Mouse (Mus musculus): ENCODE measurements at regions not wholly inside any gene's neighbourhood (a gene's known extent, or its start where the extent isn't known, plus 50 kb on each side); places are given as distances from the start of the nearest gene placed in this dataset.

DNA sequence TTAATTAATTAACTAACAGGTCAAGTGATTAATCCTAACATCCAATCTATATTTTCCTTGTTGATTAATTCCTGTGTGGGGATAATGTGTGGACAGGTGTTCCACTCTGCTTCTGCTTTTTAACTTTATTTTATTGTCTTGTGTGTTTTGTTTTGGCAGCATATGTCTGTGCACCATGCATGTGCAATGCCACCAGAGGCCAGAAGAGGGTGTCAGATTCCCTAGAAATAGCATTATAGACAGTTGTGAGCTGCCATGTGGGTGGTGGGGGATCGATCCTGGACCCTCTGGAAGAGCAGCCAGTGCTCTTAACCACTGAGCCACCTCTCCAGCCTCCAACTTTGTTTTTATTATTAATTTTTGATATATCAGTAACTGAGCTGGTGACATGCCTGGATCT is 65.6 kb downstream of the En1 start:
- DNase-seq (ENCODE audit: extremely low read depth, low read depth, low spot score): no peak

DNA sequence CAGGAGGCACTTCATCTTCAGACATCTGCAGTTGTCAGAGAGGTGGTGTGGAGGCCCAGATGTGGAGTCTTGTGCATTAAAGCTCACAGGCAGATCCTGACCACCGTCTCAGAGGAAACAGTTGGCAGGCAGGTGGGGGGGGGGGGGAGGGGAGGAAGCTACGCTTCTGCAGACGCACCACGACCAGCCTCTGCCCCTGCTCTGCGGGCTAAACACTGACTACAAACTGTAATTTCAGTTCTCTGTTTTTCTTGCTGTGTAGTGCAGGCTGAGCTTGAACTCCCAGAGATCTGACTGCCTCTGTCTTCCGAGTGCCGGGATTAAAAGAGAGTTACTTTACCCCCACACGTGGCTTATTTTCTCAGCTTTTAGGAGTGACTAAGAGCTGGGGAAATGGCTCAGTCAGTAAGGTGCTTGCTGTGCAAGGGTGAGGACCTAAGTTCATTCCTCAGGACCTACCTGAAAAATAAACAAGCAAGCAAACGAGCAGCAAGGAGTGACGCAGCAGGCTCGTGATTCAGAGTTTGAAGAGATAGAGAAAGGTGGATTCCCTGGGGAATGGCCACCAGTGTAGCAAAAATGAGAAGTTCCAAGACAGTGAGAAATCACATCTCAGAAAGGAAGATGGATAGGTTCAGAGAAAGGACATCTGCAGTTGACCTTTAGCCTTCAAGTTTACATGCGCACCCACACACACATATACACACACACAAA is 81.5 kb downstream of the En1 start:
- DNase-seq (ENCODE audit: extremely low read depth, low read depth, low spot score): no peak

DNA sequence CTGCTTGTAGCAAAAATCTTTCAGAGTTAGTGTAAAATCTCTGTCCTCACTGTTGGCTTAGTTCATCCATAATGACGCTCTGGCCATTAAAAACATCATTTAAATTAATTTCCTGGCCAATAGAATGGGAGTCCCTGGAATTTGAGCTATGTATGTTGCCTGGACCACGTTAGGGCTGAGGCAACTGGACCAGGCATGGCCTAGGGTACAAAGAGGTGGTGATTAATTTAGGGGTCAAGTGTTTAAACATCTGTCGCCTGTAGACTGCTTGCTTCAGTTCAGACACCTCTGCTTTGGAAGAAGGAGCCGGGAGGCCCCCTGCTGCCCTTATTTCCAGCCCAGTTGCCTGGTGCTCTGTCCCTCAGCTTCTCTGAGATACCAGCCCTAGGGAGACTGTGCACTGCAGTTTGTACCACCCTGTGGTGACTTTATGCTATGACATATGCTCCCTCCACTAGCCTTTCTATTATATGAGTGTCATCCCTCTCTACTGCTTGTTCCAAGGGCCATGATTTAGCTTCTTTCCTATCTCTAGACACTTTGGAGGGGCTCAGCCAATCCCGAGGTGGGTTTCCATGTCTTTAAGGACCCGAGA is 83.5 kb downstream of the En1 start:
- DNase-seq (ENCODE audit: extremely low read depth, low read depth, low spot score): no peak

DNA sequence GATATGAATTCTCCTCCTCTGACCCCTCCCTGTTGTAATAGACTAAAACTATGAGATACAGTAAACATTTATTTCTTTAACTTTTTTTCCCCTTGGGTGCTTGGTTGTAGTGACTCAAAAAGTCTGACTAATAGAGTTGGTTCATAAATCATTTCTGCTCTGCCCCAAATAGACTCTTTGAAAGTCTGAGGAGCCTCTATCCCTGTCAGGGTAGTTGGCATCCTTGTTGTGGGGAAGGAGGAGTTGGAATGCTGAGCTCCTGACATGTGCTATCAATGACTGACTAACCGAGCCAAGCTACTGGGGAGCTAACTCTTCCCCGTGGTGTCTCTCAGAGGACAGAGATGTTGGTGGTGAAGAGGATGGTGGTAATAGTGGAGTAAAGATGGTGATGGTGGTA is 89.4 kb downstream of the En1 start:
- no peak for DNase-seq (ENCODE audit: extremely low read depth, low read depth, low spot score)

DNA sequence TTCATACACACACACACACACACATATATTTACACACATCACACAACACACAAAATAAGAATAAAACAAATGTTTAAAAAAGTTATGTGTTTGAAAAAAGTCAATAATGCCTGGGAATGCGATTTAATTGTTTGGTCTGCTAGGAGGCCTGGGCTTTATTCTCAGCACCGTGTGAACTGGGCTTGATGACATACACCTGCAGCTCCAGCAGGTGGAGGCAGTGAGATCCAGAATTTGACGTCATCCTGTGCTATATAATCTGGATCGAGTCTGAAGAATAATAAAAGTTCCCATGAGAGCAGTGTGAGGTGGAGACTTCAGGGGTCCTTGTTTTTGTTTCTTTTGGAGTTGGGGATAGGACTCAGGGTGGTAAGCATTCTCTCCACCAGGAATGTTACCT is 96.0 kb downstream of the En1 start:
- DNase-seq (ENCODE audit: extremely low read depth, low read depth, low spot score): no peak

DNA sequence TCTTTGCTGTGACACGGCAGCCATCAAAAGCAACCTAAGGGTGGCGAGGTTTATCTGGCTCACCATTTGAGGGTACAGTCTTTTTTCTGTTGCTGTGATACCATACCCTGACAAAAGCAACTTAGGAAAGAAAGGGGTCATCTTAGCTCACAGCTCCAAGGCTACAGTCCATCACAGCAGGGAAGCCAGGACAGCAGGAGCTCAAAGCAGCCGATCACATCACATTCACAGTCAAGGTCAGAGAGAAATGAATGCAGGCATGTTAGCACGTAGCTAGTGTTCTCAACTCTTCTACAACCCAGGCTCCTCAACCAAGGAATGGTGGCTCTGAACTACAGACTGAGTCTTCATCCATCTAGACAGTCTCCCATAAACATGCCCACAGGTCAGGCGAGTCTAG is 102.0 kb downstream of the En1 start:
- no peak for DNase-seq (ENCODE audit: extremely low read depth, low read depth, low spot score)

DNA sequence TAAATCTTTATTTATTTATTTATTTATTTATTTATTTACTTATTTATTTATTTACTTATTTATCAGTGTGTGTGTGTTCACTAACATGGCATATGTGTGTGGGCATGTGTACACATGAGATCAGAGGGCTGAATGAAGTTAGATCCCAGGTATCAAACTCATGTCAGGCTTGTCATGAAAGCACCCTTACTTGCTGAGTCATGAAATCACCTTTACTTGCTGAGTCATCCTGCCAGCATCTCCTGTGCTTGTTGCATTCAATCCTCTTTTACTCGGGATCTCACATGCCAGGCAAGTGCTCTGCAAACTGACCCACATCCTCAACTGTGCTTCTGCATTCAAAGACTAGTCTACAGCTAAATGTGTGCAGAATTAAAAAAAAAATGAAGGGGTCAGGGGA is 103.8 kb downstream of the En1 start:
- no peak for DNase-seq (ENCODE audit: extremely low read depth, low read depth, low spot score)

DNA sequence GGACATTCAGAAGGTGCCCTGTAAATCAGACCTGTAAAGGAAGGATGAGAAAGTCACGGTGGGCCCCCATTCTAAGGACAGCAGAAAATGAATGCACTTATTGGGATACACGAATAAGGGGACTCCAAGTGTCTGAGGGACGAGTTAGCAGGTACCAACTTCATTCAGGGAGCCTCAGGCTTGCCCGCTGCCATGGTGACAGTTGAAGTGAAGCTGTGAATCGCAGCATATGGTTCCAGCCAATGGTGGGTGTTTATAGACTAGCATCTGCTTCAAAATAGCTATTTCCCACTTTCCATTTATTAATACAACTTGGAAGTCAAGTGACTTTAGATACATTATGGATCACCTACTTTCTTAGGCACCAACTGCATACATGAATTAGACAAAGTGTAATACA is 106.3 kb downstream of the En1 start:
- no peak for DNase-seq (ENCODE audit: extremely low read depth, low read depth, low spot score)

DNA sequence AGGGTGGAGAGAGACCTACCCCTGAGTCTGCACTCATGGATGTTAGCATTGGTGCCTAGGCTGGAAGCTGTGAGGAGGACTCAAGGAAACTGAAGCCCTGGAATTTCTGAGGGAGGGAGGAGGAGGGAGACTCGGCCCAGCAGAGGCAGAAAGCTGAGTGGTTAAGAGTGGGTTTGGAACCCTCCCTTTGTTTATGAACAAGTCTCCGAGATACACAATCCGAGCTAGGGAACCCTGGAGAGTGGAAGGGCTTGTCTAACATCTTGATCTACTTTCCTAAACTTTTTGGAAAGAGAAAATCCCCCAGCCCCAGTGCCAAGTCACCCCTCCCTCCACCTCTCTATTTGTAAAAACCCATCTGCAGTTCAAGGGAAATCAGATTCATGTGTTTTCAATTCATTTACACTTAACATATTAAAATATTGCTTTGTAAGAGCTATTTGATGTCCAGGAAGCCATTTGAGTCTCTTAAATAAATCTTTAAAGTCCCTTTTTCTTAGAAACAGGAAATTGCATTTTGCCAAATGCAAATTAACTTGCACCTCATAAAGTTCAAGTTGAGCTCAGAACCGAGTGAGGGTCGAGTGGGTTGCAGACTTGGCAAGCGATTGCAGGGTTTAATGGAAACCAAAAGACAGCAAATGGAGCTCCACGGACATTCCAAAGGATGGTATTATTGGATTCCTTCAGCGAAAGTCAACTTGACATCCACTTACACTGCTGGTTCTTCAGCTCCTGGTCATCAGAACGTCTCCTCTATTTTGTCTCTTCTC is 113.1 kb downstream of the En1 start:
- no peak for DNase-seq (ENCODE audit: extremely low read depth, low read depth, low spot score)

DNA sequence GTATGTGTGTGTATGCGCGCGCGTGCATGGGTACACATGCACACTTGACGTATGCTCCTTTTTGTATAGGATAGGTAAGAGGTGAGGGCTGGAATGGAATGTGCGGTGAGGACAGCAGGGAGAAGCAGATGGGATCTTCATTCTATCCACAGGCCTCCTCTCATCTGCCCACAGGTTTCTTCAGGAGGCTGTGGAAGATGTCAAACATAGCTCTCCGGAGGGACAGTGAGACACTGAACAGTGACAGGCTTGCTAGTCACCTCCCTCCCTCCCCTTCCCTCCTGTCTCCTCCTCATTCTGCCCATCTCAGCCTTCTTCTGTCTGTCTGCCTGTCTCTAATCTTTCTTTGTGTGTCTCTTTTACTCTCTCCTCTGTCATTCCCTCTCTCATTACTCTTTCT is 124.6 kb downstream of the En1 start:
- DNase-seq (ENCODE audit: extremely low read depth, low read depth, low spot score): no peak

DNA sequence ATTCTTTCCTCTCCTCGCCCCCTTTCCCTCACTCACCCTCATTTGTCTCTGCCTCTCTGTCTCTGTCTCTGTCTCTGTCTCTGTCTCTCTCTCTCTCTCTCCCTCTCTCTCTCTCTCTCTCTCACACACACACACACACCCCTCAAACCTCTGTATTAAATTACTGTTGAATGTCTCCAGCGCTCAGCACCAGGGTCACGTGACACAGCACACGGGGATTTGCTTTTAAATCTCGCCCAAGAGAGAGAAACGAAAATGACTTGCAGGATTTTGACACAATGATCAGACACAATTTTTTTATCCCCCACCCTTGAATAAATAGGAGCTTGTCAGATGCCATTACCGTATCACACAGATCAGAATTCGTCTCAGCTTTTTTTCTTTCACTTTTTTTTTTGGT is 125.2 kb downstream of the En1 start:
- DNase-seq (ENCODE audit: extremely low read depth, low read depth, low spot score): no peak

DNA sequence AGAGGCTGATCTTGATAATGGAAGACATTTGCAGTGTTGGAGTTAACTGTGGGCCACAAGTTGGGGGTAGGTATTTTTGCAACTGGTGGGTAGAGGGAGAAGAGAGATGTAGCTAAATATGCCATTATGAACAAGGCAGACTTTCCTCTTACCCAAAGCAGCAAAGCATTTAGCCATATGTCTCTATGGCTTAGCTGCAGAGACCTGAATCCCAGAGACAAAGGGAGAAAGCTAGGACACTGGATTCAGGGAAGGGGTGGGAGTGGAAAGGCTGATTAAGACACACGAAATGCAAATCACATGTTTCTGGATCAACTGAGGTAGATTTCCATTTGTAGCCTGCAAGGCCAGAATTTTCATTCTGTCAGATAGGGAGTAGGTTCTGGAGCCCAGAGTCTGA is 129.8 kb downstream of the En1 start:
- no peak for DNase-seq (ENCODE audit: extremely low read depth, low read depth, low spot score)

DNA sequence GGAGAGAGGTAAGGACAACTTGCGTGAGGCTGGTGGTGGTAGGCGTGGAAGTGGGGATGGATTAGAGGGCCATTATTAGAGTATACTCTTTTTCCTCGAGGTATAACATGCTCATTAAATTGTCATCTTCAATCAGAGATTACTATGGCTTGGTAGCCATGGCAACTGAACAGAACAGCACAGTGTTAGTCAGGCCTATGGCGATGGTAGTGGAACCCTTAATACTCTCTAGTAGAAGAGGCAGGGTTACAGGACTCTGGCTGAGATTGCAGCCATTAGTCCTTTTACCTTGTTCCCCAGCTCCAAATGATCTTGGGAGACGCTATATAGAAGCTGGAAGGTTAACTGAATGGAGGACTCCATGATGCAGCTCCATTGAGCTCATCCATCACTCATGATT is 131.5 kb downstream of the En1 start:
- DNase-seq (ENCODE audit: extremely low read depth, low read depth, low spot score): no peak

DNA sequence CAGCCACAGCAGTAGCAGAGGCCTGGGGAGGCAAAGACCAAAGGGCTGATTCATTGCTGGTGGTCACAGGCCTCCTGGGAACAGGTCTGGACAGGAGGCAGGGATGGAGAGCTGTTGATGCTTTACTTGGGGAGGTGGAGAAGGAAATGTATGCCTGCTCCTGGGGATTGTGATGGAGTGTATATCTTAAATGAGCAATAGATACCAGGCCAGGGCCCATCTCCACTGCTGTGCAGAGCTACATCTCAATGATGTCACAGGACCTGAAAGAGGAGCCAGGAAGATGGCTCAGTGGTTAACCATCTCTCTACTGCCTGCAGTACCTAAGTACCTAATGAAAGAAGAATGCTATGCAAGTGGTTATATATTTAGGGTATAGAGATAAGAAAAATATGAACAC is 132.6 kb downstream of the En1 start:
- DNase-seq (ENCODE audit: extremely low read depth, low read depth, low spot score): no peak

DNA sequence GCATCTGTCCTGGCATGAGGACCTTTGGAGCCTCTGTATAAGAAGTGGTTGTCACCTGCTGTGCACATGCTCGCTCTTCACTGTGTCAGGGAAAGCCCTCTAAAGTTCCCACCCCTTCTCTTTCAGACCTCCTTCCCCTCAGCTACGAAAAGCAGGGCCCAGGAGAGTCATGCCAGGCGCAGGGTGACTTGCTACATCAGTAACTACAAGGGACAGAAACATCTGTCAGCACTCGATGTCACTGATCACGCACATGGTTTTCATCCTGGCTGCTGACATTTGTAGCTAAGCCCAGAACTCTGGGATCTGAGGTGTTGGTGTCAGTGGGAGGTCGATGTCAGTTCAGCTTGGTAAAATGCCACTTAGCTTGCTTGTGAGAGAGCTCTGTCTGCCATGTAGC is 137.3 kb downstream of the En1 start:
- no peak for DNase-seq (ENCODE audit: extremely low read depth, low read depth, low spot score)

DNA sequence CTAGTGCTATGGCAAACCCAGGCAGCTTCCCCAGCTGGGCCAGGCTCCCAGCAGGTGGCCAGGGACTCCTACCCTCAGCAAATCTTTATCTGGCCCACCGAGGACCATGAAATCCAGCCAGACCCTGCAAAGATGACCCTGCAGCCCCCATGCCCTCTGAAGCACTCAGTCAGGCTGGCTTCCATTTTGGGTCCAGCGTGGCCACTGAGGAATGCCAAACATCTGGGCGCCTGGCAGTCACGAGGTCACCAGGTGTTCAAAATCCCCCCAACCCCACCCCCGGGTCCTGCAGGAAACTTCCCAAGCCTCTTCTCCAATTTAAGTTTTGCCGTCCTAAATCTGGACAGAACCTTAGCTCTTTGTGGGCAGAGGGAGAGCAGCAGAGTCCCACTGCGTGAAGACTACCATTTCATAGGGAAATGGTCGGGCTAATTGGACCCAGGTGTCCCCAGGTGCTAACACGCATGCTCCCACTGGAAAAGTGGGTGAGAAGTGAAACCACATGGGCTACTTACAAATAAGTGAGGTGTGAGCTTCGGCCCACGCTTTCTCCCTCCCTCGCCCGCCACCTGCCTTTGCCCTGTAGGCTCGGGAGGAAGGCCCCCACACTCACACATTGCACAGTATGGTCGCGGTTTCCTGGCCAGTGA is 139.0 kb downstream of the En1 start:
- no peak for DNase-seq (ENCODE audit: extremely low read depth, low read depth, low spot score)

DNA sequence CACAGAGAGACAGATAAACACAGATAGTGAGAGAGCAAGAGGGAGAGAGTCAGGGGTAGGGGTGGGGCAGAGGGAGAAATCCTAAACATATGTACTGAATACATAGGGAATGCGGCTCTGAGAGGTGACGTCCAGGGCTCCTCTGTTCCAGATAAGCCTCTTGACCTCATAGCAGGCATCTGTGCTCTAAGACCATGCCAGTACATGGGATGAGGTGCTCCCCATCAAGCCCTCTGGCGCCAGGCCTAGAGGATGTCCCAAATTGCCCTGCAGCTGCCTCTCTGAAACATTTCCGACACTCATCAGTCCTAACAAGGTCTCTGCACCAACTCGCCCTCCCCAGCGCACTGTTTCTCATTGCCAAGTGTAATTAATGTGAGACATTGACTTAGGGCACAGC is 146.7 kb downstream of the En1 start:
- no peak for DNase-seq (ENCODE audit: extremely low read depth, low read depth, low spot score)

DNA sequence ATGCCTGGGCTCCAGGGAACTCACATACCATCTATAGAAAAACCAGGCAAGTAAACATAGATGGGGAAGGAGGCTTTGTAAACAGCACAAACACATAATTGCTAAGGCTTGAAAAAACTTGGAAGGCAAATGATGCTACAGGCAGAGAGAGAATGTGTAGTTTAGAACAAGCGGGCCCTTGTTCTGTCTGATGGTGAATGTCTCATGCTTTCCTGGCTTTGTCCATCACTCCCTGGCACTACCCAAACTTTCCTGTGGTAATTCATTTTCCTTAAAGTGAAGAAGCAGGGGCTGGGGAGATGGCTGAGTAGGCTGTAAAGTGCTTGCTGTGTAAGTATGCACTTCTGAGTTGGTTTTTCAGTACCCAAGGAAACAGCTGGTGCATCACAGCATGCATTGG is 151.2 kb downstream of the En1 start:
- no peak for DNase-seq (ENCODE audit: extremely low read depth, low read depth, low spot score)

DNA sequence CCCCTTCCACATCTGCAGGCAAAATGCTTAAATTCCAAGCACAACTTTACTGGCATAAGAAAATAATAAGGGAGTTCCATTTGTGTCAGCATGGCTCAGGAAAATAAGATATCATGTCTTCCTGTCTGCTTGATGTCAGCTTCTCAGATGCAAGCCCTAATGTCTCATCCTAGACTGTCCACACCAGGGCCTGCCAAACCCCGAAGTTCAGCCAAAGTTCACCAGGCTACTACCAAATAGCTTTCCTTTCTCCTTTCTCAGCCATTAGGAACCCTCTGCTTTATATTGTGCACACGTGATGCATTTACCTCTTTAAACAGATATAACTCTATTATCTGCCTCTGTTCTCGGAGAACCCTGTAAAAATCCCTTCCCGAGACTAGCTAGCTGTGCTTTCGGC is 152.1 kb downstream of the En1 start:
- no peak for DNase-seq (ENCODE audit: extremely low read depth, low read depth, low spot score)

DNA sequence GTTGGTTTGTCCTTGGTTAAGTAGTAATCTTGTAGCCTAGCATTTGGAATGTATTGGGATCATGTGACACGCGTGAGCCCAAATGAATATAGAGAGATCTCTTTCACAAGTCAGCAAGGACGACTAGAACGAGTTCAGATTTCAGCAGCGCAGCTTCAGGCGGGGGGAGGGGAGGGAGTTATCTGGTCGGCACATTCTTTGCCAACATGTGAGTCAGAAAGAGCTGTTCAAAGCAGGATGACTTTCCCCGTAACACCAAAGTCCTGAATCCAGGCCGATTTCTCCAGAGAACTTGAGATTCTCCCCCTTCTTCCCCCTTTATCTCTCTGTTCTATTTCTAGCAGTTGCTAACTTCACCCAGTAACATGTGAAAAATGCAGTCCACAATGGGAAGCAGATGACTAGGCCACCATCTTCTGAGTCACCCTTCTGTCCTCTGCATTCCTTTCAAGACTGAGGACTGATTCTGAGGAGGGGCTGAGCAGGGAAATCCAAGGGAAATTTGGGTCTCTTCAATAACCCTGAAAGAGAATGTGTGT is 155.1 kb downstream of the En1 start:
- no peak for DNase-seq (ENCODE audit: extremely low read depth, low read depth, low spot score)

DNA sequence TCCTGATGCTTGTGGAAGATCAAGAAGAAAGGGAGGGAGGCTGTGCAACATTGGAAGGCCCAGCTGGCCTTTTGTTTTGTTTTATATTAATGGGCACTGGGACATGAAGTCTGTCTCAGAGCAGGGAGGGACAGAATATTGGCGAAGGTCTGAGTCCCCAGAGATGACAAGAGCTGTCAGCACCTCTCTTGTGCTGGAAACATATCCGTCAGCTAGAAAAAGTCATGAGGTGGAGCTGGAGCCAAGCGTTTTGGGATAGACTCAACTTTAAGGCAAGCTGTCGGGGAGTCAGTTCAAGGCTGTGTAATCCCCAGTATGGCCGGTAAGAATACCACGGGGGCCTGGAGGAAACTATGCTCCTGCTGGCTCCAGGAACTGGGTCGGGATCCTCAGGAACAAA is 156.0 kb downstream of the En1 start:
- DNase-seq (ENCODE audit: extremely low read depth, low read depth, low spot score): no peak

DNA sequence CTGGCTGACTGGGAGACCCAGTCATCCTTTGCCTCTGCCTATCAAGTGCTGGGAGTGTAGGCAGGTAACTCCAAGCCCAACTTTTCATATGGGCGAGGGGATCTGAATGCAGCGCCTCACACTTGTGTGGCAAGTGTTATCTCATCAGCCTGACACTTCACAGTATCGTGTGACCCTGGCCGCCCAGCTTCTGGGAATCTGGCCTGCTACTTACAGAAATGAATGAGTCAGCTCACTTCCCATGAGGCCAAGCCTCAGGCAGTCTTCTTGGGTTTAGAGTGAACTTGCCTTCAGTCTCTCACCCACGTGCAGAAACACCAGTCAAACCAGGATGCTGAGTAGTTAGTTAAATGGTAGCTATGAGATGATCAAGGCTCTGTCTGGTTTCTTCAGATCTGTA is 156.5 kb downstream of the En1 start:
- no peak for DNase-seq (ENCODE audit: extremely low read depth, low read depth, low spot score)
